Mouse (Mus musculus) adrenal gland, adult (tissue): ENCODE measurements at regions not wholly inside any gene's neighbourhood (a gene's known extent, or its start where the extent isn't known, plus 50 kb on each side); places are given as distances from the start of the nearest gene placed in this dataset.

Source experiments
- DNase-seq, 2 experiments: peaks; one replicate each; pipeline ENCODE4 v3.0.0; 2022 to 2023; ENCODE audit warnings: low spot score in 1 of 2; ENCODE audit not compliant: inconsistent age in 2 of 2

DNA sequence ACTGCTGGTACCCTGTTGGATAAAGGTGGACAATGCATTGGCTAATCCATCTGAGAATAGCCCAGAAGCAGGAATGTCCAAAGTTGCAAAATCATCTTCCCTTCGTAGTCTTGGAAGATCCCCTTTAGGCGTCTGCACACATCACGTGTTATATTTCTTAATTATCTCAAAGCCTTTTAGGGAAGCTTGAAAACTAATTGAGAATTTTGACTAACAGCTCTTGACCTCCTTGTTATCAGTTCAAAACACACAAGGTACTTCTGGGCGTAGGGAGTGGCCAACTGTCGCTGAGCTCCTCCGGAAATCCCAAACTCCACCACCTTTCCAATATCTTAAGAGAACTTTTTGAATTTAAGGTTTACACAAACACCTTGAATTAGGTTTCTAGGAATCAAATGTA, 227.6 kb upstream of the Myocd start:
- DNase-seq = no peak

DNA sequence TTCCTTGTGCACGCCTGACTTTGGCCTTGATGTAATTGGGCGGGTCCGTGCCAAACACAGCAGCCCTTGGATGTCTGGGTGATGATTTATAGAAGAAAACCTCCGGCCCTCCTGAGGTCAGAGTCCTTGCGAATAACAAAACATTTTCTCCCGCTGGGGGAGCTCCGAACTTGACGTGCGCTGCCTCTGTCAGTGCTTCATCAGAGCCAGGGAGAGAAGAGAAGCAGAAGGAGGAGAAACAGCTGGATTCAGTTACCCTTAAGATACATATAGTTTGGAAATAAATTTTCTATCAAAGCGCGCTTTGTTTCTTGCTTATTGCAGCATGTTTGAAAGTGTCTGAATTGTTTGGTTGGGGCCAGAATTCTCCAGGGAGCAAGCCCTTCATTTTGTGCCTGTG, 225.2 kb upstream of the Myocd start:
- DNase-seq = peak; percentile 74 to 89

DNA sequence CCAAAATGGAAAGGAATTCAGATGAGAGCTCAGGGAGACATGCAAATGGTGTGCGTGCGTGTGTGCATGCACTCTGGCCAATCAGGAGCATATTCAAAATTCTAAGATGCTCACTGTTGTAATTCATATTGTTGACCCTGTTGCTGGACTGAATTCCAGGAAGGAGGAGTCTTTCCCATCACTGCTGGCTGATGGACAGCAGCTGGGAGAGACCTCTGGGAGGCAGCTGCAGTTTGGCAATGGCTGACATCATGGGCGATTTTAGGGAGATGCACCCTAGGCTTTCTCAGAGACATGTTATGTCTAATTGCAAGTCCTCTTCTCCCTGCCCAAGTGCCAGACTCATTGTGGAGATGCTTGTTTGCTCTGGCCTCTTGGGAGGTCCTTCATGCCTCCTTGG, 220.6 kb upstream of the Myocd start:
- no peak for DNase-seq

DNA sequence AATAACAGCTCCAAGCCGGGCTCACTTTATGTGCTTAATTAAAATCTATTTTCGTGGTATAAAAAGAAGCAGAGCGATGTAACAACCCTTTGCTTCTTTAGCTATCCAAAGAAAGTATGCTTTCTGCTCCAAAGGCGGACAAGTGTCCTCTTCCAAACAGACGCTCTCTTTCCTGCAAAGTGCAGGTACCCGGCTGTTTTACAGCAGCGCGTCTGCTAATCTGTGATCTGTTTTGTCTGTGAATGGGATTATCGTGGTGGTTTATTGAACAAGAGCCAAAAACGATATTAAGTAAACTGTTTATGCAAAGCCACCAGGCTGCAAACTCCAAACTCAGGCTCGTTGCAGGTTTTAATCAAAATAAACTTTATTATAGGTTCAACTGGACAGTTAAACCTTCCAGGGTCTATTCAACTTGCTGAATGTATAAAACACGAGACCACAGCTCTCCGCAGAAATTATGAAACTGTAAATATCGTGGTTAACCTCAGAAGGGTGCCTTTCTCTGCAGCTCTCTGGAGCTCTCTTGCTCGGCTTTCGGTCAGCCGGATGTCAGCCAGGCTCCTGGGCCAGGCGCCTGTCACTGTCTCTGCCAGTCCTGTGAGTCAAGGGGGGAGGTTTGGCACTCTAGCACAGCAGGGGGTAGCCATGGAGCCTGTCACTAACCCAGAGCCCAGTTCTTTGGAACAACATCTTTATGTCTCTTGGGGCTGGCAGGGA, 206.2 kb upstream of the Myocd start:
- peak; percentile 16 to 47 for DNase-seq

DNA sequence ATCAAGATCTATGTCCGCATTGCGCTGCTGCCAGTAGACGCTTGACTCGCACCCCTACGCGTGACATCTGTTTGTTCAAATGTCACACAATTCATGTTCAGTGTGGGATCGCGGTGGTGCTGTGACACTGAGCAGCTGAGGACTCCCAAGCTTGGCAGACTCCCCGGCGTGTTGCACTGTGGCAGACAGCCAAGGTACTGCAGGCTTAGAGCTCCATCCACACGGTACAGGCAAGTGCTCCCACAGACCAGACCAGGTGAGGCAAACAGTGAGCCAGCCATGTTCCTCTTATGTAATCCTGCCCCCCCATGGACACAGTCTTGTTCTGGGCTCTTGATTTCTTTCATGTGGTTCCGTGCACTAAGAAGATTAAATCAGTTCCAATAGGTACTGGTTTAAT, 205.5 kb upstream of the Myocd start:
- DNase-seq = peak; percentile 58 to 74

DNA sequence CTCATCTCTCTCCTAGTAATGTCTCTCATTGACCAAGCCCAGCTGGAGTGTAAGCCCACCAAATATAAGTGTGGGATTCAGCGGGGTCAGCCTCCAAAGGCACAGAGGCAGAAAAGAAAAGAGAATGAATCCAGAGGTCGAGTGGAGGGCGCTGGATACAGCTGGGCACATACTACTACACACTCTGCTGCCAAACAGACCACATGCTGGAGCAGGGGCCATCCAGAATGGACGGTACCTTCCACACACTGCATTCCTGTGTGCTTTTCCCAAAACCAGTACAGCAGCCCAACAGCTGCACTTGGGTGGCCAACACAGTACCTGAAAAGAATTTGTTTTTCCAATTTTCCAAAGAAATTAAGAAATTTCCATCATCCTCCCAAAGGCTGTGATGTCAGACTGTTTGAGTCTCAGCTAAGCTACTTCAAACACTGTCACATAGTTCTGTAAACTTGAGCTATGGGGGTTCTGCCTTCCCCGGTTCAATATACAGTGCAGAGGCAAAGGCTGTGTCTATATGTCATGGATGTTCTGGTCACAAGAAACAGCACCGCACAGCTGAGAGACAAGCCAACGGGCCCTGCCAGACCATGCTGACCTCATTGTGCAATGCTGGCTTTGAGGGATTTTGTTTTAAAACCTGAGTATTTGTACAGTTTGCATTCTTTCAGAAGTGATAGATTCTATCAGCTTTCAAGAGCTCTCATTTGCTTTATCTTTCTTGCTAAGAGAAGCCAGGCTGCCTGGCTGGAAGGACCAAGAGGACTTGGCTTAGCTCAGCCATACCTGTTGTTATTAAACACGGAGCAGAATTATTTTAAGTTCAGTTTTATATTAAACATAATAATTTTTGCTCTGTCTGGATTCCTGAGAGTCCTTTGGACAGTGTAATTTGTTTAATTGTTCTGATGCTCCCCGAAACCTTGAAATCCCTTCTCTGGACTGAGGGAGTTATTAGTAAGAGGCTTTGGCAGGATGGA, 200.3 kb upstream of the Myocd start:
- no peak for DNase-seq

DNA sequence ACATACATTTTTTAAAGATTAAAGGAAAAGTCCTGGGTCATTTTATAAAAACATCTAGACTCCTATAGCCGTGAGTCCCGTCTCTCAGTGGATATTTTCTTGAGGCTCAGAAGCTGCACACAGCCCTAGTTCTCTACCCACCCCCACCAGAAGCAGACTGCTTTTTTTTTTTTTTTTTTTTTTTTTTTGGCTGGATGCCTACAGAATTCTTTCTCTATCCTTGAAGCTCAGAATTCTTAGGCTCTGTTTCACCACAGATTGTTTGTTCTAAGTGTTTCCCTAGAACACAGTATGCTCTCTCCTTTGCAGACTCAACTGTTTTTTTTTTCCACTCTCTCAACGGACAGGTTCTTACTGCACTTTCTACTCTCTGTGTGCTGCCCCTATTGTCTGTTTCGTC, 191.3 kb upstream of the Myocd start:
- no peak for DNase-seq

DNA sequence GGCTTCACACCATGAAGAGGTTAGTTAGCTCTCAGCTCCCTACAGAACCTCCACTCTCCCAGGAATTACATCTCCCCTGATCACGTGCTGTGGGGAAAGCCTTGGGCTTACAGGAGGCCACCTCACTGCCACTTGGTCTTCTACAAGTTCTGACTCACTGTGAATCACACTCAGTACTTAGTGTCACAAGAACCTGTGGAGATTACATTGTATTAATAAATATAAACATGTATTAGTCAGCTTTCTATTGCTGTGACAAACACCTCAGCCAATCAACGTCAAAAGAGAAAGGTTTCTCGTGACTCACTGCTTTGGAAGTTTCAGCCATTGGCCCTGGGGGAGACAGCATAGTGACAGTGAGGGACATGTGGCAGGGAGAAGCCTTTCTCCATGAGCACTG, 178.6 kb upstream of the Myocd start:
- peak; percentile 10 to 60 for DNase-seq

DNA sequence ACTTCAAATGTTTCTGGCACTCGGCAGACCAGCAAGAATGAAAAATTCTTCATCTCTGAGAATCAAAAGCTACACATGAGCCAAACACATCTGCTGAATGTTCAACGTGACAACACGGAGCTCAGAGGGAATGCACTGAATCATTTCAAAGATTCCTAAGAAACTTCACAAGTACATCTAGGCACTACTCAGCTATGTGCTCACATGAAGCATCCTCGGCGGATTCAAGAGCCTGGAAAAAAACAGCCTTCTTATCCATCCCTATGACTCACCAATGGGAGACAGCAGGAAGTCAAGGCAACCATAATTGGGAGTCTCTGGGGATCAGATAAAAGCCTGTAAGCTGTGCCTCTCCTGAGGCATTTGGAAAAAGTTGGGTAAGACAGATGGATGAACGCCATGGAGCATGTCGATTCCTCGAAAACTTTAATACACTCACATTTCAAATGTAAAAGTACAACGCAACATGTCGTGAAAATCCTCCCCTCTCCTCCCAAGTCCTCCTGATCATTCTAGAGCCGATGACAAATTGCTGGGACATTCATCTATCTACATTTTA, 173.8 kb upstream of the Myocd start:
- no peak for DNase-seq

DNA sequence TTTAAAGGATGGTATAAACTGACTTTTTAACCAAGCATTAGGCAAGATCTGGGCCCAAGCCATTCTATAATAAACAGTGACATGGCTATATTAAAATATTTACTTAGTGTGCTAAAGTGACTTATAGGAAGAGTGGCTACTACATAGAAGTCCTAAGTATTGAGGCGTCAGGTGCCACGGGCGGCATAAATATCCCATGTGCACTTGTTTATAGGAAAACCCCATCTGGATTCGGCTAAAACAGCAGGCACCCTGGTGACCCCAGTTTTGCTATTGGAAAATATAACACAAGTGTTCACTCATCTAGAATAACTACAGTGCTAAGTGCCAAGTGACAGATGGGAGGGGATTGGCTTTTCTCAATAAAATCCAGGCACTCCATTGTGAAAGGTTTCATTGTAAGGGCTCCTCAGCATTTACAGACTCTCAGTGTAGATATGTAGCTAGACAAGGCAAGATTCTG, 165.9 kb upstream of the Myocd start:
- no peak for DNase-seq

DNA sequence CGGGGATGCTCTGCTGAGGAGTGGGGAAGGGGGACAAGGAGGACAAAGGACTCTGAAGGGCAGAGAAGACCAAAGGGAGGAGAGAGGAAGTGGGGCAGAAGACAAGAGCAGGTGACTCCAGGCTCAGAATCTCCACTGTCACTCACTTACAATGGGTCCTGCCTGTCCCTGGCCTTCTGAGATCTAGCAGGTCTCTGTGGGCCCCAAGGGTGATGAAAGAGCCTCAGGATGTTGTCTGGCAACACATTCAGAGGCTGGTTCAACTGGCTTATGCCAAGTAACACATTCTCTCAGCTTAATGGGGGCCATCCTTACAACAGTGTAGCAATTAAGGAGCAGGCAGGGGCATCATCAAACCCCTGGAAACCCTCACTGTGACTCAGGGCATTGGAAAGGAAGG, 152.1 kb upstream of the Myocd start:
- DNase-seq = no peak

DNA sequence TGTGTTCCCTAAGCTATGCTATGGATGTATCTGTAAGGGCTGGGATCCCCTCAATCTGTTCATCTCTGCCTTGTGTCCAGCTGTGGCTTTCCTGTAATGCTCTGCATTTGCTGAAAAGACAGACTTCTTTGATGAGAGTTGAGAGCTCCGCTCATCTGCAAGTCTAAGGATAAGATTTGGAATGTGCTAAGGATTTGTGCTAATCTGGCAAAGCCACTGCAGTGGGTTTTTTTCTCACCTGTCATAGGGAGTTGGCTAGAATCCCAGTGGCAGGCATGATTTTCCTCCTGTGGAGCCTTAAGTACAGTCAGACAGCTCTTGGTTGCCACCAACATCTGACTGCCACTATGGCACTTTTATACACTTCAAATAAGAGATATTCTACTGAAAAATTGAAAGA, 138.8 kb upstream of the Myocd start:
- no peak for DNase-seq

DNA sequence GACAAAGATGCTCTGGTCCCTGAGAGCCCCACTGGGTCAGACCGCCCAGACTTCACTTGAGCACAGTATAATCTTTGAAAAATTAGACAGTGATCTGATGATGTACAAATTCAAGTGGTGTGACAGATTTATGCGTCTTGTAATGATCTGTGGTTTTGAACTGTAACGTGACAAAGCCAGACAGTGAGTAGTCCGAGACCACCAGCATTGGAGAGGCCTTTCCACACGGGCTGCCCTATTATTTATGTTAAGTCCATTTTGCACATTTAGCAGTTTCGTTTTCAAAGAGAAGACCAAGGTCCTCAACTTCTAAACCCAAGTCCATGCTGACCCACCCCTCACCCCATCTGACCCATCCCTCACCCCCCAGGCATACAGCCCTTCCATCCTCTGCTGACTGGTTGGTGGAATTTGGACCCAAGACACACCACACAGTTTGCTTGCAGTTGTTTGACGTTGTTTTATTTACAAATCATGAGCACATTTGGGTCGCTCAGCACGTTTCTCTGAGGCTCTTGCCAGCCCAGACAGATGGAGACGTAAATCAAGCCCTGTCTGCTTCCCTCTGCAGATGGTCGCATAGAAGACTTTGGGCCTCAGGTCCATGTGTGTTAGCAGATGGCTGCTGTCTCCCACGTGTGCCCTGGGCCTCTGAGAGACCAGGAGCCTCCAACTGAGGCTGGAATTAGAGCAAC, 132.8 kb upstream of the Myocd start:
- no peak for DNase-seq

DNA sequence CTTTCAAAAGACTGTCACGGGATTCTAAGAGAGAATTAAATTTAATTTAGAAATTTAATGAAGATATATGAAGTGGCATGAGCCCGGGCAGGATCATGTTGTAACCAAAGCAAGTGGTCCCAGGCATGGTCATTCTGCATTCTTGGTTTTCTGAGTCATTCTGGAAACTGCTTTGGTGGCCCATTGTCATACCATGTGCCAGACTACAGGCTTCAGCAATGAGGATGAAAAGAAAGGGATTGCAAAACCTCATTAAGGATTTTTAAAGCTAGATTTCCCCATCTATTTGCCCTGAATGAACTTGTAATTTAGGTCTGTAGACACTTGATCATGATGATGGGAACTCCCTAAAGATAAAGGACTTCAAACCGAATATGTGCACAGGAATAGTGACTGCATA, 119.4 kb upstream of the Myocd start:
- no peak for DNase-seq

DNA sequence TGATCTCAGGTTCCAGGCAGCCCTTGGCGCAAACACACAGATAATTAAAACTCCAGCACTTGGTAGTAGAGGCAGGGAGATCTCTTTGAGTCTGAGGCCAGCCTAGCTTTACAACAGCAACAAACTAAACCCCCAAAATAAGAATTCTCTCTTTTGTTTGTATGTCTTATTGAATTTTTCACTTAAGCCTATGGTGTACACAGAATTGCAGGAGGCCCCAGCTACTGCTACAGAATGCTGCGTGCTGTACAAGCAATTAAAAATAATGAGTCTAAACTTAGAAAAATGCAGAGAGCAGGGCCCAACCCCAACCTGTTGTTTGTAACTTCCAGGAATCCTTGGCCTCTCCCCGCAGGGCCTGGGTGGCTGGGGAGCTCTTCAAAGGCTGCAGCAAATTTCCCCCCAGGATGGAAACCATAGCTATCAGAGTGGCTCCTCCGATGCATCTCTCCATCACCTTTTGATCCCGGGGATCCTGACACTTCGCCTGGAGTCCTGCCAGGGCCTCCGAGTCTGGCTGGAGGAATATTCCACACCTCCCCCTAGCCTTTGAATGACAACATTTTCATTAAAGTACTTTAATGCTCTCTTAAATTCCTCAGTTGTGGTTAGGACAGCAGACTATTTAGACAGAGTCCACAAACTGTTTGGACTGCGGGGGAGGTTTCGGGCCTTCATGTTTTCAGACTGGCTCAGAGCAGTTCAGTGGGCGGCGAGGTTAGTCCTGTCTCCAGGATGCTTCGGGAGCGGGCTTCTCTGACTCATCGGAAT, 116.7 kb upstream of the Myocd start:
- peak in 1 of 2 experiments; percentile 30 for DNase-seq

DNA sequence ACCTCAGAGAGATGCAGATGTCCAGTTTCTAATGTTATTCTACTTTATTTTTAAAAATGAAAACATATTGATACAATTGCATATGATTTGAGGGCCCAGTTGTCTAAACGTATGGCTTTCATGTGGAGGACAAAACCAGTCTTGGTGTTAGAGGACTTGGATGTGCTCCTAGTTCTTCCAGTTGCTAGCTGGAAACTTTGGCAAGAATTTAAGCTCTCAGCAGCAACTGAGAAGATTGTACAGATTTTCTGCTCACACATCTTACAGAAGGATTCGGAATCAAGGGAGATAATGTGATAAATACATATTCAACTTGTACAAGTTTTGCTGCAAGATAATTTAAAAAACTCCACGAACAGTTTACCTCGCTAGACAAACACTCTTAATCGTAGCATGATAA, 105.6 kb upstream of the Myocd start:
- DNase-seq = no peak

DNA sequence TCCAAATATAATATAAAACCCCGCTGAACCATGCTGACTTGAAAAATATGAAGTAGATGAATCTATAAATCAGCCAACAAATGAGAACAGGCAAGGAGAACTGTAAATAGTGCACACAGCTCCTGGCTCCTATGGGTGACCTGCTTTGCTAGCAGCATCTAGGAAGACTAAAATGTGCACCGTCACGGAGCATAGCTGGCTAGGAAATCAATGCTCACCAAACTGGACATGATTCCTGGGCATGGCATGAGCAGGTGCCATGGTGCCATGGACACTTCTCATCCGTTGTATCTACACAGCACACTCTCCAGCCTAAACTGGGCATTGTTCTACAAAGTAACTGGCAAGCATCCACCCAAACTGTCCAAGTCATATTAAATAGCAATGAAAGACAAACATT, 103.3 kb upstream of the Myocd start:
- no peak for DNase-seq

DNA sequence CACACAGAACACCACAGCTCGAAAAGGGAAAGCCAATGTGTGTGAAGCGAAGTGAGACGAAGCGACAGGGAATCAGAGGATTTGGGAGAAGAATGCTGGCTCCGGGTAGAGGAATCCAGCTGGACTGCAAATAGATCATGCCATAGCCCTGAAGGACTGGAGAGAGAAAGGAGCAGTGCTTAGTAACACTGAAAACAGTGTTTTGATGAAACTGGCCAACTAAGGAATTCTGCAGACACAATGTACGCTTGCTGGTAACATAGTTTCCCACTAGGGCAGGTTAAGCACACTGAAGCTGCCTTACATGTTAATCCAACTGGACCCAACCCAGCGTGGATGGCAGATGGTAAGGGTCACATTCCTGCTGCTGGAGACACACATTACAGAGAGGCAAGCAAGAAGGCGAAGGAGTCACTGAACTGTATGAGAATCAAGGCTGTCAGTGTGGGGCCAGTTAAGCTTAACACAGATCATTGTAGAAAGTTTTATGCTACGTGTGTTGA, 102.6 kb upstream of the Myocd start:
- no peak for DNase-seq

DNA sequence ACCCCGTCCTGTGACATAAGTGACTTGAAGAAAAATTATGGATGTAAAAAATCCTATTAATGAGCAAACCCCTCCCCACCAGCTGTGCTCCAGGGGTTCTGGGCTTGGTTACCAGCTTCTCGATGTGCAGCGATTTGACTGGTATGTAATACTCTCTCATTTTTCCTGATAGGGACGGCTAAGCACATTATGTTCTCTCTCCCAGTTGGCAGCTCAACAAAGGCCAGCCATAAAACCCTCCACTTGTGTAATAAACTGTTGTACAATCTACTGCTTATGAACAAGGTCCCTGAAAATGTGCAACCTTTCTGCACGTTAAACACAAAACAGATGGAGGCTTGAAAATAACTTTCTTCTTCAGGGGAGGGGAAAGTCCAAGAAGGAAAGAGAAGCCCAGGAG, 98.0 kb upstream of the Myocd start:
- peak; percentile 45 to 61 for DNase-seq

DNA sequence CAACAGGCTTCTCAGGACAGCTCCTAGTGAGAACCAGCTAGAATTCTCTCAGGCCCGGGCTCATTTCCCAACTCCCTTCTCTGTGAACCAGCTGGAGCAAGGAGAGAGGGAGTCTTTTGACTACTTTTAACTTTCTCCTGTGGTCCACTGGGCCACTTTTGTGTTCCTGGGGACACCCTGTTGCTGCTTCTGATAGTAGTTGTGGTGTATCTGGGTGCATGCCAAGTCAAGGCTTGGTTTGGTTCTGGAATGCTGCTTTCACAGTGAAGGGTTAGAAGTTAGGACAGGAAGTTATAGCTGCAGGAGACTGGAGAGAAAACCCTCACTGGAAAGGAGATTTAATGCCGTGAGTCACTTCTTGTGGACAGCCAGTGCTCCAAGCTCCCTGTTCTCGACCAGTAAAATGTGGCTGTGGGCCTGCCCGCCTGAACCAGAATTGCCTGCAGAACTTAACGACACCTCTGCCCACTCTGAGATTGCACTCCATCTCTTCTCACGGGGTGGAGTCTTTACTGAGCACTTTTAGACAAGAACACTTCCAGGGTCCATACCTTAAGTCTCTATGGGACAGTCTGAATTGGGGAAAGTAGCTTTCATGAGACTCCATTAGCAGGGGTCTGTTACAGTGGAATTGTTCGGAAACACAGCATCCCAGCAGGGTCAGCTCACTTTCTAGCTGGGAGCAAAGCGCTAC, 97.0 kb upstream of the Myocd start:
- DNase-seq = peak; percentile 60 to 77
